Mouse (Mus musculus): Measurements from ENCODE around the gene Cd247.

The Cd247 gene

DNA sequence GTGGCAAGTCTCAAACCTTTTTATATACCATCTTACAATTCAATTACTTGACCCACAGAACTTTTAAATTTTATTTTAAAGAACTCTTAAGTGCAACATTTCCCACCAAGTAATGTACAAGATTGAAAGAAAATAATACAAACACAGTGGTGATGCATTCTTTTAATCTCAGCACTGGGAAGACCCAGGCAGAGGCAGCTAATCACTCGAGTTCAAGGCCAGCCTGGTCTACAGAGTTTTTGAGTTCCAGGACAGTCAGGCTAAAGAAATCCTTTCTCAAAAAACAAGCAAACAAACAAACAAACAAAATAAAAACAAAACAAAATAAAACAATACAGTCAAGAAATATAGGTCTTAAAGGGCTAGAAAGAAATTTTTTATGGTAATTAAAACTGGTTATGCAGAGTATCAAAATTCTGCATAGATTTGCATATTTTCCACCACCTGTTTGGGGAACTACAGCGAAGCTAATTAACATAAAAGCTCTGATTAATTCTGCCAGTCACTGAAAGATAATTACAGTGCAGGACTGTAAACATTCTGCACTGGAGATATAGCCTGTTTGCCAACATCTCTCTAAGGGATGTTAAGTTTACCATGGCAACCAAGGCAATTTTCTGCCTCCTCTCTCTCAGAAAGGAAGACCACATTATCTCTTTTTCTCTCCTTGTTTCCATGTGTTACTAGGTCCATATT is 125.4 kb downstream of the Cd247 start:
- no peak for DNase-seq (ENCODE audit: low spot score)

GRCm38 (mm10) chr1:165914416-165914801 is 125.9 kb downstream of the Cd247 start:
- no peak for DNase-seq (ENCODE audit: low spot score)

GRCm38 (mm10) chr1:165921026-165921425 is 132.5 kb downstream of the Cd247 start:
- no peak for DNase-seq (ENCODE audit: low spot score)

GRCm38 (mm10) chr1:165922488-165922887 is 134.0 kb downstream of the Cd247 start:
- no peak for DNase-seq (ENCODE audit: low spot score)

DNA sequence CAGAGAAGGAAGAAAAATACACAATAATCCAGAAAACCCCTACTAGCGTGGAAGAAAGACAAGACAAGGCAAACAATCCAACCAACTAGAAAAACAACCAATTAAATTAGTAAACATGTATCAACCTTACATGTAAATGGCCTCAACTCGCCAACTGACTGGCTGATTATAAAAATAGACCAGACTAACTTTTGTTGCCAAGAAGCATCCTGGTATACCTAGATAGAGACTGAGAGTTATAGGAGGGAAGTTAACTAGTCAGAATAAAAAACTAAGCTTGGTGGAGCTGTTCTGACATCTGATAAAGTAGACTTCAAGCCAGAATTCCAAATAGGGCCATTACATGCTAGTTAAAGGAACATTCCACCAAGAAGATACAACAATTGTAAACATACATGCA is 136.7 kb downstream of the Cd247 start:
- no peak for DNase-seq (ENCODE audit: low spot score)

All from layer of hippocampus, adult 9-10 months (tissue).